Mouse (Mus musculus) stomach, postnatal 0 days (tissue): Measurements from ENCODE around the gene Dsn1. TPM values are rescaled to one million over a fixed set of nuclear protein-coding genes. Genes with fewer than 3 reads are reported as not detected.

Experiments used
- ATAC-seq: fragments of 200-750 bp; cut with Nextera tagmentation; 2 replicates; pipeline ENCODE4 v1.8.0; 2017; ENCODE audit not compliant: low FRiP score, low TSS enrichment
- DNase-seq: peaks from one replicate; pipeline ENCODE4 v3.0.0-alpha.2; 2016; ENCODE audit warnings: low spot score
- H3K27ac ChIP-seq: fragments of 300-500 bp; sonication (generic); replicated peaks from 2 replicates; pipeline ENCODE4 v1.5.1; 2014; ENCODE audit warnings: mild to moderate bottlenecking, control low read depth
- H3K27me3 ChIP-seq: fragments of 300-500 bp; sonication (generic); 2 replicates; pipeline ENCODE4 v1.6.1; 2014; ENCODE audit warnings: low read length; ENCODE audit not compliant: control insufficient read depth, insufficient read depth
- H3K36me3 ChIP-seq: fragments of 300-500 bp; sonication (generic); 2 replicates; pipeline ENCODE4 v1.6.1; 2014; ENCODE audit warnings: low read length, mixed read lengths; ENCODE audit not compliant: control insufficient read depth, insufficient read depth
- H3K4me1 ChIP-seq: fragments of 300-500 bp; sonication (generic); replicated peaks from 2 replicates; pipeline ENCODE4 v1.6.1; 2014; ENCODE audit warnings: antibody characterized with exemption; ENCODE audit not compliant: control insufficient read depth, insufficient read depth
- H3K4me2 ChIP-seq: fragments of 300-500 bp; sonication (generic); replicated peaks from 2 replicates; pipeline ENCODE4 v1.6.1; 2014; ENCODE audit warnings: low read depth, mild to moderate bottlenecking, control low read depth, moderate library complexity
- H3K4me3 ChIP-seq: fragments of 300-500 bp; sonication (generic); 2 replicates; pipeline ENCODE4 v1.5.1; 2014; ENCODE audit warnings: low read depth, low read length, control low read depth
- H3K9ac ChIP-seq: fragments of 300-500 bp; sonication (generic); 2 replicates; pipeline ENCODE4 v1.6.1; 2014; ENCODE audit warnings: mild to moderate bottlenecking, low read length, control low read depth, mixed read lengths
- H3K9me3 ChIP-seq: fragments of 300-500 bp; sonication (generic); 2 replicates; pipeline ENCODE4 v1.6.1; 2016; ENCODE audit warnings: low read length; ENCODE audit not compliant: control insufficient read depth
- CTCF ChIP-seq: IDR thresholded peaks from 2 replicates; pipeline ENCODE4 v1.5.1; 2016; ENCODE audit warnings: antibody characterized with exemption, low read depth, mild to moderate bottlenecking, moderate library complexity
- EP300 ChIP-seq: optimal IDR thresholded peaks from 2 replicates; pipeline ENCODE3; 2016; ENCODE audit warnings: antibody characterized with exemption
- WGBS: fragments of 180-500 bp; shearing (Covaris S2); extraction: QIAGEN DNeasy Blood & Tissue Kit; methylation state at CpG from one replicate; pipeline ENCODE4 v1.1.7; 2014; 5-methylcytosine and 5-hydroxymethylcytosine counted together
- polyA plus RNA-seq: library from polyadenylated mRNA; unstranded; fragments of >200 nt; fragmentation: Nextera tagmentation; extraction: Ambion mirVana; gene quantifications from 2 replicates; pipeline ENCODE4 v1.2.1, GENCODE M21; 2015

Gene Dsn1
- polyA plus RNA-seq, 1 experiment from 2014 or later: 7.9 TPM

GRCm38 (mm10) chr2:157052448-157052847 lies 45.5 kb upstream of the Dsn1 start:
- H3K9me3 ChIP-seq: no peaks in the 10 kb centered on the region
- no peak overlapping the region for H3K4me3 ChIP-seq
- TF ChIP-seq EP300 (no peak), CTCF (no peak)
- peaks cover 16% of the 10 kb centered on the region for H3K36me3 ChIP-seq
- 79% methylated on average over 8 of the region's 8 CpGs for WGBS
- no peak for DNase-seq
- ATAC-seq: no peak
- no peak overlapping the region for H3K27ac ChIP-seq
- no peaks in the 10 kb centered on the region for H3K27me3 ChIP-seq
- H3K4me2 ChIP-seq: no peak overlapping the region
- H3K9ac ChIP-seq: no peak overlapping the region
- H3K4me1 ChIP-seq: no peaks in the 10 kb centered on the region

- Histone ChIP-seq H3K4me2 (no peak overlapping the region), H3K4me3 (no peak overlapping the region), H3K9me3 (no peaks in the 10 kb centered on the region), H3K4me1 (no peaks in the 10 kb centered on the region), H3K27ac (0 out of 2 replicates have a peak overlapping the region, but pooled peaks have one; percentile 0), H3K36me3 (peaks cover 14% of the 10 kb centered on the region), H3K9ac (no peak overlapping the region), H3K27me3 (no peaks in the 10 kb centered on the region)
- DNase-seq (no peak), ATAC-seq (no peak)
- WGBS: 60% methylated on average over 8 of the region's 8 CpGs
- TF ChIP-seq CTCF (no peak), EP300 (no peak)
Observed at GRCm38 (mm10) chr2:157049831-157050243, 42.9 kb upstream of the Dsn1 start.

GRCm38 (mm10) chr2:157048395-157049181 lies 41.6 kb upstream of the Dsn1 start:
- H3K27me3 ChIP-seq: no peaks in the 10 kb centered on the region
- peaks cover 14% of the 10 kb centered on the region for H3K36me3 ChIP-seq
- no peak overlapping the region for H3K4me3 ChIP-seq
- TF ChIP-seq EP300 (no peak), CTCF (no peak)
- no peak overlapping the region for H3K9ac ChIP-seq
- 81% methylated on average over 13 of the region's 13 CpGs for WGBS
- DNase-seq: no peak
- H3K4me2 ChIP-seq: no peak overlapping the region
- ATAC-seq: no peak
- H3K27ac ChIP-seq: no peak overlapping the region
- H3K9me3 ChIP-seq: no peaks in the 10 kb centered on the region
- H3K4me1 ChIP-seq: no peaks in the 10 kb centered on the region

GRCm38 (mm10) chr2:157046956-157047355 lies 40.0 kb upstream of the Dsn1 start:
- H3K4me3 ChIP-seq: no peak overlapping the region
- DNase-seq (no peak), ATAC-seq (no peak)
- no peak overlapping the region for H3K9ac ChIP-seq
- H3K4me1 ChIP-seq: no peaks in the 10 kb centered on the region
- peaks cover under 1% of the 10 kb centered on the region; the same call in 1 of the 2 replicates for H3K36me3 ChIP-seq
- TF ChIP-seq CTCF (no peak), EP300 (no peak)
- no peak overlapping the region for H3K27ac ChIP-seq
- H3K4me2 ChIP-seq: no peak overlapping the region
- H3K27me3 ChIP-seq: no peaks in the 10 kb centered on the region
- 89% methylated on average over 5 of the region's 5 CpGs for WGBS
- no peaks in the 10 kb centered on the region for H3K9me3 ChIP-seq

- peaks cover 1% of the 10 kb centered on the region for H3K36me3 ChIP-seq
- no peak overlapping the region for H3K4me3 ChIP-seq
- H3K27me3 ChIP-seq: no peaks in the 10 kb centered on the region
- no peak for DNase-seq
- no peak for TF ChIP-seq CTCF
- no peak for TF ChIP-seq EP300
- no peak overlapping the region for H3K4me2 ChIP-seq
- no peak overlapping the region for H3K27ac ChIP-seq
- H3K9me3 ChIP-seq: no peaks in the 10 kb centered on the region
- no peaks in the 10 kb centered on the region for H3K4me1 ChIP-seq
- no peak overlapping the region for H3K9ac ChIP-seq
- no peak for ATAC-seq
- WGBS: 74% methylated on average over 2 of the region's 2 CpGs
Observed at GRCm38 (mm10) chr2:157045932-157046331, 39.0 kb upstream of the Dsn1 start.

GRCm38 (mm10) chr2:157043987-157044386 lies 37.0 kb upstream of the Dsn1 start:
- H3K36me3 ChIP-seq: peaks cover 16% of the 10 kb centered on the region
- H3K9ac ChIP-seq: no peak overlapping the region
- no peaks in the 10 kb centered on the region for H3K4me1 ChIP-seq
- no peak for ATAC-seq
- no peak overlapping the region for H3K27ac ChIP-seq
- DNase-seq: no peak
- no peaks in the 10 kb centered on the region for H3K9me3 ChIP-seq
- no peaks in the 10 kb centered on the region for H3K27me3 ChIP-seq
- TF ChIP-seq EP300 (no peak), CTCF (peak; percentile 64)
- H3K4me3 ChIP-seq: no peak overlapping the region
- H3K4me2 ChIP-seq: no peak overlapping the region
